8 mouse cellular contexts compared by ENCODE assay signal in the genomic region with DNA sequence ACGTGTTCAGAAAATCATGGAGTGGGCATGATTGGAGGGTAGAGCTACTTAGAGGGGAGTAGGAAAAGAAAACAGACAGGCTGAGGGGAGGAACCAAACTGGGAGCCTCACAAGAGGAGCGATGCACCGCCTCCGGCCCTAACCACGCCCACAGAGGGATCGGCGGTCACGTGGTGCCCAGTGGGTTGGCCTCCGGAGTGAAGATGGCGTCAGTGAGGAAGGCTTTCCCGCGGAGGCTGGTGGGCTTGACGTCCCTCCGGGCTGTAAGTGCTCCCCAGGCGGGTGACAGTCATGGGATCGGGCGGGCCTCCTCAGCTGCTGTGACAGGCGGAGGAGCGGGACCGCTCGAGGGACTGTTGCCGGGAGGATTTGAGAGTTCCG. TPM values are rescaled to one million over a fixed set of nuclear protein-coding genes. Genes with fewer than 3 reads are reported as not detected.
DNase-seq lines count a peak whose midpoint lies in the region; ATAC-seq and TF ChIP-seq lines count a peak whose summit lies in the region.

A gene (plus strand): TSS at position 171 of the 381 bp plus-strand sequence.

- peak within 1 kb of the TSS; percentile 79 for H3K9ac ChIP-seq in lung, postnatal 0 days (replicated peaks; ENCODE audit: low read depth)

- peaks cover 25% of the 10 kb centered on the region for H3K4me1 ChIP-seq in hindbrain, embryonic 10.5 days (replicated peaks)
- peaks cover 14% of the 10 kb centered on the region; the same call in 1 of the 2 replicates for H3K4me1 ChIP-seq in lung, postnatal 0 days (ENCODE audit: insufficient read depth, low read depth, low read length)

- peak; percentile 91 for ATAC-seq in frontal cortex, adult (ENCODE audit: low TSS enrichment)
- peak; percentile 95 for ATAC-seq in lung, postnatal 0 days

- H3K4me2 ChIP-seq in lung, postnatal 0 days (replicated peaks; ENCODE audit: low read depth, low read length): peak within 1 kb of the TSS; percentile 75

- TF ChIP-seq CTCF in lung, postnatal 0 days (IDR thresholded peaks at IDR 0.05): no peak

- H3K4me3 ChIP-seq in hindbrain, embryonic 10.5 days: peak within 1 kb of the TSS; percentile 93
- H3K4me3 ChIP-seq in lung, postnatal 0 days (ENCODE audit: low read depth, low read length): peak within 1 kb of the TSS; percentile 90

- under 1% methylated on average over 23 of the region's 23 CpGs for WGBS in hindbrain, embryonic 10.5 days
- WGBS in lung, postnatal 0 days: 1% methylated on average over 23 of the region's 23 CpGs

- peaks cover 14% of the 10 kb centered on the region for H3K36me3 ChIP-seq in hindbrain, embryonic 10.5 days
- 0 out of 2 replicates have a peak, but pooled peaks cover 4% of the 10 kb centered on the region for H3K36me3 ChIP-seq in lung, postnatal 0 days (ENCODE audit: insufficient read depth, low read length)

- TF ChIP-seq EP300 in lung, postnatal 0 days (IDR thresholded peaks at IDR 0.05): no peak

- no peaks in the 10 kb centered on the region for H3K27me3 ChIP-seq in hindbrain, embryonic 10.5 days (ENCODE audit: insufficient read depth, poor library complexity, severe bottlenecking)
- no peaks in the 10 kb centered on the region for H3K27me3 ChIP-seq in lung, postnatal 0 days (replicated peaks; ENCODE audit: insufficient read depth, low read length)

- 0 out of 2 replicates have a peak, but pooled peaks cover under 1% of the 10 kb centered on the region for H3K9me3 ChIP-seq in hindbrain, embryonic 10.5 days
- H3K9me3 ChIP-seq in lung, postnatal 0 days (ENCODE audit: low read length): no peaks in the 10 kb centered on the region

- peak within 1 kb of the TSS; percentile 85 for H3K27ac ChIP-seq in hindbrain, embryonic 10.5 days
- H3K27ac ChIP-seq in lung, postnatal 0 days (ENCODE audit: low read length): peak within 1 kb of the TSS; percentile 69

- peak; percentile 75 for DNase-seq in MEL-GATA-1-ER (ENCODE audit: extremely low read depth, low read depth)
- peak; percentile 93 for DNase-seq in cerebellum, adult 8-10 months
- DNase-seq in hindbrain, embryonic 10.5 days (ENCODE audit: low spot score): peak; percentile 91
- peak; percentile 95 for DNase-seq in layer of hippocampus, adult 9-11 months
- peak; percentile 96 for DNase-seq in lung, postnatal 0 days (ENCODE audit: low spot score)
- peak; percentile 88 for DNase-seq in ovary, postnatal 14 days (ENCODE audit: low spot score)
- DNase-seq in thymus, postnatal 14 days: peak; percentile 96

RNA-seq across cellular contexts. Expression of the gene that starts here (rescaled TPM):
- polyA plus RNA-seq in hindbrain, embryonic 10.5 days (2016; fragmentation: Nextera tagmentation; extraction: Ambion mirVana): 60.3 and 61.4 TPM in 2 replicates
- 63.6 and 67.7 TPM in 2 replicates for polyA plus RNA-seq in lung, postnatal 0 days (2015; fragmentation: Nextera tagmentation; extraction: Ambion mirVana)

Comparison
In these comparisons a context has a peak if more than half of its experiments do, and no peak if none do; other contexts are left out.
1. Peak in every context shown above with its lines: DNase-seq, ATAC-seq, H3K4me3 ChIP-seq and H3K27ac ChIP-seq.